Comparison of ENCODE assay signal across 27 mouse cellular contexts in the genomic region with DNA sequence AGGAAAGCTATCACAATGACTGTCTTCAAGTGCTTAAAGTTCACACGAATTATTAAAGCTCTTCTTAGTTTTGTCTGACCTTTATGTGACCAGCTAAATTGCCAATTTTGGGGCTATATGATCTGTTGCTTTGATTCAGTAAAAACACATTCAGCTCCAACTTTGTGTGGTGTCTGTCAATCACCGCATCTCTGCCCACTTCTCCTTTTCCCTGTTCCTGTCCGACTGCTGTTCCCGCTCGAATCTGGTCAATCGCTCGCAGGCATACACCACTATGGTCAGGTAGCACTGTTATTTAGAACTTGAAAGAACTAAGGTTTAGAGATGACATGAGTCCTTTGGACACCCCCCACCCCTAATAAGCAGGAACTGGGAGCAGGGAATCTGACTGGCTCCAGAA.
"Had no signal": no experiment of that assay in that cellular context is flagged by ENCODE, and none has a peak within 500 bp of the region (broad histone marks: within the 10 kb centered on the region; RNA-seq: fewer than 3 reads in every experiment).

No protein-coding gene starts in this region.

- H3K9me3 ChIP-seq: heart, embryonic 15.5 days; hindbrain, embryonic 13.5 days; kidney, embryonic 15.5 days; limb, embryonic 15.5 days; liver, embryonic 12.5 days had no signal

- DNase-seq: gastrocnemius, adult 2 months; gastrocnemius, postnatal 10 days; gastrocnemius, postnatal 25 days; heart, adult 11 months; heart, adult 2 months; heart, postnatal 14 days; heart, postnatal 36 days; kidney, adult 11 months; kidney, adult 2 months; kidney, adult 9 months; kidney, postnatal 10 days; kidney, postnatal 25 days; kidney, postnatal 4 days; layer of hippocampus, adult 9-11 months; layer of hippocampus, postnatal 36 days; left cerebral cortex, postnatal 4 days had no signal

- H3K9ac ChIP-seq: heart, embryonic 13.5 days; heart, embryonic 15.5 days; hindbrain, embryonic 13.5 days; hindbrain, embryonic 15.5 days; kidney, embryonic 15.5 days; limb, embryonic 13.5 days; limb, embryonic 15.5 days; liver, embryonic 12.5 days had no signal

- H3K27me3 ChIP-seq: heart, embryonic 13.5 days; heart, embryonic 15.5 days; hindbrain, embryonic 13.5 days; hindbrain, embryonic 15.5 days; kidney, embryonic 15.5 days; limb, embryonic 13.5 days; limb, embryonic 15.5 days; liver, embryonic 12.5 days had no signal

- H3K36me3 ChIP-seq: heart, embryonic 13.5 days; heart, embryonic 15.5 days; hindbrain, embryonic 13.5 days; hindbrain, embryonic 15.5 days; kidney, embryonic 15.5 days; limb, embryonic 13.5 days; limb, embryonic 15.5 days; liver, embryonic 12.5 days had no signal

- ATAC-seq: hindbrain, postnatal 0 days; intestine, embryonic 16.5 days; liver, embryonic 12.5 days had no signal

- H3K4me1 ChIP-seq: heart, embryonic 13.5 days; heart, embryonic 15.5 days; hindbrain, embryonic 13.5 days; hindbrain, embryonic 15.5 days had no signal

- H3K4me3 ChIP-seq: gastrocnemius, adult 2 months; heart, adult 2 months; heart, embryonic 13.5 days; heart, embryonic 15.5 days; hindbrain, embryonic 13.5 days; hindbrain, embryonic 15.5 days; kidney, embryonic 15.5 days; layer of hippocampus, adult 2 months; limb, embryonic 13.5 days; limb, embryonic 15.5 days; liver, embryonic 12.5 days had no signal

- H3K27ac ChIP-seq: gastrocnemius, adult 2 months; heart, adult 2 months; heart, embryonic 13.5 days; heart, embryonic 15.5 days; hindbrain, embryonic 13.5 days; hindbrain, embryonic 15.5 days; hindbrain, postnatal 0 days; kidney, embryonic 15.5 days; layer of hippocampus, adult 2 months; limb, embryonic 13.5 days; limb, embryonic 15.5 days; liver, embryonic 12.5 days had no signal
